Mouse (Mus musculus): ENCODE data around the gene Tmem176a.
"Not testable (repeated sequence)": the region's sequence is repeated elsewhere in the genome, so short reads cannot be mapped to it uniquely, and the experiment has no call there.

Gene Tmem176a

GRCm38 (mm10) chr6:48842111-48842842 is 1.6 kb downstream of the Tmem176a start:
- DNase-seq = no peak

- DNase-seq = no peak
Measured at GRCm38 (mm10) chr6:48845086-48845485, 4.4 kb downstream of the Tmem176a start.

GRCm38 (mm10) chr6:48851820-48852491 is 11.2 kb downstream of the Tmem176a start:
- DNase-seq = no peak

- no peak for DNase-seq
Measured at GRCm38 (mm10) chr6:48854155-48854554, 13.4 kb downstream of the Tmem176a start.

- no peak for DNase-seq
Measured at GRCm38 (mm10) chr6:48857613-48858302, 17.0 kb downstream of the Tmem176a start.

GRCm38 (mm10) chr6:48860130-48860815 is 19.6 kb downstream of the Tmem176a start:
- DNase-seq = no peak

- DNase-seq = no peak
Measured at GRCm38 (mm10) chr6:48860851-48861250, 20.1 kb downstream of the Tmem176a start.

- DNase-seq = no peak
Measured at GRCm38 (mm10) chr6:48861616-48862280, 21.0 kb downstream of the Tmem176a start.

GRCm38 (mm10) chr6:48862816-48863215 is 22.1 kb downstream of the Tmem176a start:
- DNase-seq = no peak

- DNase-seq = no peak
Measured at GRCm38 (mm10) chr6:48863488-48863887, 22.8 kb downstream of the Tmem176a start.

- no peak for DNase-seq
Measured at GRCm38 (mm10) chr6:48864181-48864580, 23.5 kb downstream of the Tmem176a start.

- DNase-seq = no peak
Measured at GRCm38 (mm10) chr6:48864723-48865122, 24.0 kb downstream of the Tmem176a start.

- DNase-seq = no peak
Measured at GRCm38 (mm10) chr6:48865152-48865745, 24.5 kb downstream of the Tmem176a start.

GRCm38 (mm10) chr6:48866355-48866950 is 25.7 kb downstream of the Tmem176a start:
- not testable (repeated sequence) for DNase-seq

GRCm38 (mm10) chr6:48867158-48867557 is 26.4 kb downstream of the Tmem176a start:
- no peak for DNase-seq

GRCm38 (mm10) chr6:48869774-48870173 is 29.1 kb downstream of the Tmem176a start:
- no peak for DNase-seq

- no peak for DNase-seq
Measured at GRCm38 (mm10) chr6:48872596-48872995, 31.9 kb downstream of the Tmem176a start, which contains the start of gene Aoc1. Aoc1 (plus strand) TSS chr6:48872896.

GRCm38 (mm10) chr6:48874576-48874975 is 33.9 kb downstream of the Tmem176a start:
- no peak for DNase-seq

GRCm38 (mm10) chr6:48875515-48875914 is 34.8 kb downstream of the Tmem176a start:
- DNase-seq = no peak

GRCm38 (mm10) chr6:48876510-48877135 is 35.9 kb downstream of the Tmem176a start:
- no peak for DNase-seq

- DNase-seq = no peak
Measured at GRCm38 (mm10) chr6:48894203-48894602, 53.5 kb downstream of the Tmem176a start.
